Mouse (Mus musculus) frontal cortex, adult (tissue): ENCODE results near the gene Sfmbt1.
"Not testable (repeated sequence)": the region's sequence is repeated elsewhere in the genome, so short reads cannot be mapped to it uniquely, and the experiment has no call there.

Source experiments
- ATAC-seq: cut with Nextera tagmentation; 2 replicates; pipeline ENCODE4 v1.9.2; 2017; ENCODE audit warnings: mild to moderate bottlenecking, moderate library complexity, mixed read lengths; ENCODE audit not compliant: low TSS enrichment

Gene Sfmbt1

GRCm38 (mm10) chr14:30716051-30716952 lies 1.7 kb downstream of the Sfmbt1 start:
- ATAC-seq, result peak; percentile 13; the same call in 1 of the 2 replicates

GRCm38 (mm10) chr14:30716953-30717285 lies 2.3 kb downstream of the Sfmbt1 start:
- no peak for ATAC-seq

- ATAC-seq, result not testable (repeated sequence)
These were observed 4.0 kb downstream of the Sfmbt1 start for GRCm38 (mm10) chr14:30718696-30719095.

- ATAC-seq, result no peak
These were observed 4.9 kb downstream of the Sfmbt1 start for GRCm38 (mm10) chr14:30719514-30719913.

GRCm38 (mm10) chr14:30721850-30722249 lies 7.2 kb downstream of the Sfmbt1 start:
- ATAC-seq, result no peak

GRCm38 (mm10) chr14:30722406-30722805 lies 7.8 kb downstream of the Sfmbt1 start:
- ATAC-seq, result no peak

GRCm38 (mm10) chr14:30731896-30732295 lies 17.2 kb downstream of the Sfmbt1 start:
- ATAC-seq, result no peak

GRCm38 (mm10) chr14:30734665-30735064 lies 20.0 kb downstream of the Sfmbt1 start:
- no peak for ATAC-seq

- ATAC-seq, result no peak
These were observed 21.2 kb downstream of the Sfmbt1 start for GRCm38 (mm10) chr14:30735810-30736209.

- no peak for ATAC-seq
These were observed 21.8 kb downstream of the Sfmbt1 start for GRCm38 (mm10) chr14:30736413-30736812.

- ATAC-seq, result no peak
These were observed 29.2 kb downstream of the Sfmbt1 start for GRCm38 (mm10) chr14:30743891-30744290.

- ATAC-seq, result peak; percentile 83
These were observed 31.5 kb downstream of the Sfmbt1 start for GRCm38 (mm10) chr14:30746160-30746559.

GRCm38 (mm10) chr14:30757239-30757638 lies 42.6 kb downstream of the Sfmbt1 start:
- ATAC-seq, result no peak

- ATAC-seq, result no peak
These were observed 46.6 kb downstream of the Sfmbt1 start for GRCm38 (mm10) chr14:30761211-30761610.

- no peak for ATAC-seq
These were observed 47.7 kb downstream of the Sfmbt1 start for GRCm38 (mm10) chr14:30762131-30762903.

- ATAC-seq, result no peak
These were observed 48.4 kb downstream of the Sfmbt1 start for GRCm38 (mm10) chr14:30762904-30763568.

GRCm38 (mm10) chr14:30784614-30785013 lies 70.0 kb downstream of the Sfmbt1 start:
- ATAC-seq, result no peak

GRCm38 (mm10) chr14:30789471-30789870 lies 74.8 kb downstream of the Sfmbt1 start:
- ATAC-seq, result peak; percentile 88

- ATAC-seq, result no peak
These were observed 78.2 kb downstream of the Sfmbt1 start for GRCm38 (mm10) chr14:30792871-30793270.

GRCm38 (mm10) chr14:30801756-30802155 lies 87.1 kb downstream of the Sfmbt1 start:
- no peak for ATAC-seq

GRCm38 (mm10) chr14:30821136-30821535 lies 106.5 kb downstream of the Sfmbt1 start:
- no peak for ATAC-seq

- ATAC-seq, result no peak
These were observed 109.9 kb downstream of the Sfmbt1 start for GRCm38 (mm10) chr14:30824456-30824995.
